Mouse (Mus musculus): Measurements from ENCODE around the gene Fam155a. TPM values are rescaled to one million over a fixed set of nuclear protein-coding genes. Genes with fewer than 3 reads are reported as not detected.

The Fam155a gene
- total RNA-seq, 4 experiments from 2014 or later = 92.7 to 110 (median 103) TPM

GRCm38 (mm10) chr8:9188616-9189015 lies 582.3 kb downstream of the Fam155a start:
- DNase-seq (ENCODE audit: low spot score in 2 of 2) = no peak

DNA sequence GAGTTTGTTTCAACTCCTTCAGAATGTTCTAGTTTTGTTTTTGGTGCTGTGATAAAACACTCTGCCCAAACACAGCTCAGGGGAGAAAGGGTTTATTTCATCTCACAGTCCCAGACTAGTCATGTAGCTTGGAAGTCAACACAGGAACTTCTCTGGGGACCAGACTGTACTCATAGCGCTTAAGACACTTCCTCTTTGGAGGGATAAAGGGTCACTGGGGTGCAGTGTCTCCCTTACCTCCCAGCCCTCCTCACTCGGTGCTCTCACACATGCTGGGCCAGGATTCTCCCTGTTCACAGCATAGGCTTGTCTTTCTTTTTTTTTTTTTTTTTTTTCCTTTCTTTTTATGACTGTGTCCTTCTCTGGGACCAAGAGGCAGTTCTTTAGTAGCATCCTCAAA lies 585.8 kb downstream of the Fam155a start:
- no peak for DNase-seq (ENCODE audit: low spot score in 2 of 2)

GRCm38 (mm10) chr8:9182461-9182860 lies 588.5 kb downstream of the Fam155a start:
- no peak for DNase-seq (ENCODE audit: low spot score in 2 of 2)

DNA sequence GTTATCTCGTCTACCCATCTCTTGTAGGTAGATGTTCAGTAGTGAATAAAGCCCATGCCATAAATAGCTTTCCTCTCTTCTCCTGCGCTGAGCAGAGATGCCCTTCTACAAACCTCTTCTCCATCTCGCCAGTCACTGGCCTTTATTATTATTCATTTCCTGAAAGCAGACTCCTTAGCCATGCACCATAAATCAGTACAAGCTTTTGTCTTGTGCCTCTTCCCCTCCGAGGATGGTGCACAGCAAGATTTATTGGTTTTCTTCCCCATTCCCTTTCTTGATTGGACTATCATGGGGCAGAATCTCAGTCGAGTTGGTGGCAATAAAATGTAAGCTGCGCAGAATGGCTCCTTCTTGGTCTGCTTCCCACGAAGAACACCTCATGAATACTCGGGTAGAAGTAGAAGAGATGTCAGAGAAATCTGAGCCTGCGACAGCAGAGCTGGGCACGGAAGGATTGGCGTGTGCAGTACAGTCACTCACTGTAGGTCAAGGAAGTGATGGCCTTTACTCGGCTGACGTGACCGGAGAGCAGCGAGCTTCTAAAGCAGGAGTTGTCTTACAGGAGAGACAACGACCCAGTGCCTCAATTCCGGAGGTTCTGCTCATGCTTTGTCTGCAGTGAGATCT lies 590.2 kb downstream of the Fam155a start:
- no peak for DNase-seq (ENCODE audit: low spot score in 2 of 2)

DNA sequence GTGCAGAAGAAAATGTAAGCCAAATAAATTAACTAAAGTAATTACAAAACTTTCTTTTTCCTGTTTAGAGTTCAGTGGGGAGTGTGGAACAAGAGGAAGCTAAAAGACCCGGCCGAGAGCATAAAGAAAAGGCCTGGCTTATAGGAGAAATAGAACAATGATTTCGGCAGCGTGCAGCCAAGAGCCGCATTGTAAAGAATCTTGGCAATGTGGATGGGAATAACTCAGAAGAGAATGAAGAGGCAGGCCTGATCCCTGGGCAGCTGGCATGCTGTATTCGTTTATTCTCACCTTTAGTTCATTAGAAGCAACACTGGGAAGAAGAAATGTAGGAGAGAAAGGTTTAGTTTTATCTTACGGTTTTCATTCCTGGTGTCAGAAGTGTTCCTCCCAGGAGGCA lies 594.0 kb downstream of the Fam155a start:
- DNase-seq (ENCODE audit: low spot score in 2 of 2) = no peak

- DNase-seq (ENCODE audit: low spot score in 2 of 2) = peak in 1 of 2 experiments; percentile 62
Measured at GRCm38 (mm10) chr8:9174865-9175565, 595.9 kb downstream of the Fam155a start.

DNA sequence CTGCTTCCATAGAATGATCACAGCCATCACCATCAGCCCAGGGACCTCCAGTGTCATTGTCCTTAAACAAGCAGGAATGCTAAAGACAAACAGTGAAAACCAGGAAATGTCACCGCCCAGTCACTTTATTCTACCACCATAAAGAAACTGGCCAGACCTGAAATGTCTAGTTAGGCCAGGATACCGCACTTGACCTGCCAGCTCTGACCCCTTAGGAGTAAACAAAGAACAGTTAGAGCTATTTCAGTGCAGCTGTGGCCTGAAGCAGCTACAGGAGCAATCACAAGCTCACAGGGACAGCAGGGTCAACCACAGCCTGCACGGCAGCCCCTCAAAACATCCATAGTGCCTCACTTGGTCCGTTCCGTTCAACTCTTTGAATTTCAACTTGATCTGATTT lies 599.1 kb downstream of the Fam155a start:
- DNase-seq (ENCODE audit: low spot score in 2 of 2) = no peak

DNA sequence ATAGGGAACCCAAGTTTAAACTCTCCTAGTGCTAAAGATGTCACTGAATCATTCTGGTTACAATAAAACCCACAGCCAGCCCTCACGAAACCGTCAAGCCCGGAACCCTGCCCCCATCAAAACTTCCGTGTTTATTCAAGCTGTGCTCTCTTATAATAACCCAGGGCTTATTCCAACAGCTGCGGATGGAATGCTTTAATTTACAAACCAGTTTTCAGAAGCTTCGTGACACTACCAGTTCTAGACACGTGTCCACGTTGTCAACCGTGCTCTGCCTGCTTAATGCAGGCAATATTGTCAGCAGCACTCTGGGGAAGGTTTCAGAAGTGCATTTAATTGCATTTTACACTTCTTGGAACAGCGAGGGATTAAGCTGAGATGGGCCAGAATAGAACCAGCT lies 603.0 kb downstream of the Fam155a start:
- DNase-seq (ENCODE audit: low spot score in 2 of 2) = no peak

GRCm38 (mm10) chr8:9161606-9162005 lies 609.4 kb downstream of the Fam155a start:
- DNase-seq (ENCODE audit: low spot score in 2 of 2) = no peak

GRCm38 (mm10) chr8:9159322-9159721 lies 611.6 kb downstream of the Fam155a start:
- DNase-seq (ENCODE audit: low spot score in 2 of 2) = no peak

DNA sequence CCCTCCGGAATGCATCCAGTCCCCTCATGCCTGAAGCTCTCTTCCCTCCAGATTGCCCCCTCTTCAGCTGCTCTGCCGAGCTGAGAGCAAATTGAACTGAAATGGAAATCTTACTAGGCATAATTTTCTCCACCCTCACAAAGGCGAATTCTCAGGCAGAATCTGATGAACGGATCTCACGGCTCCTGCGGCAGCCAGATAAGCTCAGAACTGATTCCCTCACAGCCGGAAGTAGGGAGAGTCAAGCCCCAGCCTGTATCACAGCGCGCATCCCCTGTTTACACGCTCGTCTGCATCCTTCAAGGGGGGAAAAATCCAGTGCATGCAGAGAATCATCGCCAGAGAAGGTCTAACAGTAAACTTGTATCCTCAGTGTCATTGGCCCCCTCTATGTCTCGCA lies 612.3 kb downstream of the Fam155a start:
- no peak for DNase-seq (ENCODE audit: low spot score in 2 of 2)

GRCm38 (mm10) chr8:9157141-9157781 lies 613.7 kb downstream of the Fam155a start:
- DNase-seq (ENCODE audit: low spot score in 2 of 2) = no peak

Small RNA genes within 50 kb of the gene (microRNA-seq; reads per million reads assigned to microRNA genes)
- 0 reads per million in 2 experiments for gene Gm47312

Other genes with a start within 250 kb of the Fam155a start
- gene Gm10217, start 93.1 kb upstream of the Fam155a start, total RNA-seq (2022) = not detected
- gene Lig4, start 206.5 kb upstream of the Fam155a start, total RNA-seq (2022) = 10 to 100 TPM; 10.6 to 12.6 (median 10.7) TPM
- 10 to 100 TPM; 24.8 to 27.8 (median 25.4) TPM for gene Abhd13, start 206.5 kb upstream of the Fam155a start, total RNA-seq (2022)
- gene Tnfsf13b, start 235.3 kb upstream of the Fam155a start, total RNA-seq (2022) = 1 to 10 TPM; 2.0 to 5.6 (median 3.6) TPM